Mouse (Mus musculus): Measurements from ENCODE around the gene Sox5.
A peak's percentile ranks its signal among the peaks of the same experiment; 100 is the strongest.

Gene Sox5

GRCm38 (mm10) chr6:144781431-144782030, at the start of gene Sox5:
Sox5 (minus strand) TSS chr6:144781977.
- DNase-seq (ENCODE audit: low read depth, low spot score) = peak; percentile 47

GRCm38 (mm10) chr6:144825018-144825602, 43.3 kb upstream of the Sox5 start:
- no peak for DNase-seq (ENCODE audit: low read depth, low spot score)

GRCm38 (mm10) chr6:144824153-144824552, 42.4 kb upstream of the Sox5 start:
- no peak for DNase-seq (ENCODE audit: low read depth, low spot score)

- no peak for DNase-seq (ENCODE audit: low read depth, low spot score)
These were observed 40.8 kb upstream of the Sox5 start for GRCm38 (mm10) chr6:144822594-144822993.

GRCm38 (mm10) chr6:144821019-144821418, 39.2 kb upstream of the Sox5 start:
- no peak for DNase-seq (ENCODE audit: low read depth, low spot score)

GRCm38 (mm10) chr6:144818016-144818415, 36.2 kb upstream of the Sox5 start:
- DNase-seq (ENCODE audit: low read depth, low spot score) = no peak

- DNase-seq (ENCODE audit: low read depth, low spot score) = no peak
These were observed 35.7 kb upstream of the Sox5 start for GRCm38 (mm10) chr6:144817329-144817932.

GRCm38 (mm10) chr6:144815542-144815941, 33.8 kb upstream of the Sox5 start:
- no peak for DNase-seq (ENCODE audit: low read depth, low spot score)

- no peak for DNase-seq (ENCODE audit: low read depth, low spot score)
These were observed 33.2 kb upstream of the Sox5 start for GRCm38 (mm10) chr6:144814931-144815364.

- DNase-seq (ENCODE audit: low read depth, low spot score) = peak; percentile 81
These were observed 22.5 kb upstream of the Sox5 start for GRCm38 (mm10) chr6:144804321-144804720.

GRCm38 (mm10) chr6:144803063-144803462, 21.3 kb upstream of the Sox5 start:
- no peak for DNase-seq (ENCODE audit: low read depth, low spot score)

GRCm38 (mm10) chr6:144794356-144794755, 12.6 kb upstream of the Sox5 start:
- DNase-seq (ENCODE audit: low read depth, low spot score) = no peak

GRCm38 (mm10) chr6:144792871-144793270, 11.1 kb upstream of the Sox5 start:
- DNase-seq (ENCODE audit: low read depth, low spot score) = no peak

GRCm38 (mm10) chr6:144783295-144783694, 1.5 kb upstream of the Sox5 start:
- DNase-seq (ENCODE audit: low read depth, low spot score) = no peak

- no peak for DNase-seq (ENCODE audit: low read depth, low spot score)
These were observed 1.1 kb upstream of the Sox5 start for GRCm38 (mm10) chr6:144782866-144783265.

GRCm38 (mm10) chr6:144782031-144782857, 467 bp upstream of the Sox5 start:
- DNase-seq (ENCODE audit: low read depth, low spot score) = peak; percentile 11

GRCm38 (mm10) chr6:144780608-144781285, 1.0 kb downstream of the Sox5 start:
- no peak for DNase-seq (ENCODE audit: low read depth, low spot score)

GRCm38 (mm10) chr6:144779945-144780607, 1.7 kb downstream of the Sox5 start:
- no peak for DNase-seq (ENCODE audit: low read depth, low spot score)

- DNase-seq (ENCODE audit: low read depth, low spot score) = no peak
These were observed 4.3 kb downstream of the Sox5 start for GRCm38 (mm10) chr6:144777356-144778035.

GRCm38 (mm10) chr6:144773736-144774135, 8.0 kb downstream of the Sox5 start:
- DNase-seq (ENCODE audit: low read depth, low spot score) = no peak

GRCm38 (mm10) chr6:144772985-144773384, 8.8 kb downstream of the Sox5 start:
- DNase-seq (ENCODE audit: low read depth, low spot score) = no peak
